Mouse (Mus musculus) ES-E14 (cell line): ENCODE results near the gene Epha8. TPM values are rescaled to one million over a fixed set of nuclear protein-coding genes. Genes with fewer than 3 reads are reported as not detected.

Experiments used
- DNase-seq: peaks from one replicate; pipeline ENCODE4 v3.0.0-alpha.2; 2013; ENCODE audit warnings: low read depth, low spot score
- H3K27ac ChIP-seq: 2 replicates; pipeline ENCODE4 v1.5.1; 2012; ENCODE audit warnings: low read depth, mild to moderate bottlenecking, low read length, moderate library complexity, mixed read lengths; ENCODE audit not compliant: poor library complexity, insufficient read depth, severe bottlenecking
- H3K36me3 ChIP-seq: 2 replicates; pipeline ENCODE4 v1.6.1; 2012; ENCODE audit warnings: mild to moderate bottlenecking, low read length, moderate library complexity, mixed read lengths; ENCODE audit not compliant: control insufficient read depth, poor library complexity, insufficient read depth, severe bottlenecking
- H3K4me1 ChIP-seq, 2 experiments: fragments of 150-350 bp in 1 of 2; sonication (generic) in 1 of 2; 2 replicates each; pipeline ENCODE4 v1.6.1; 2012; ENCODE audit warnings: low read length in 2 of 2, mild to moderate bottlenecking in 1 of 2, mixed read lengths in 1 of 2; ENCODE audit not compliant: control insufficient read depth in 2 of 2, insufficient read depth in 2 of 2, poor library complexity in 1 of 2
- H3K4me3 ChIP-seq, 2 experiments: fragments of 150-350 bp in 1 of 2; sonication (generic) in 1 of 2; 2 replicates each; pipeline ENCODE4 v1.5.1; 2012; ENCODE audit warnings: low read length in 2 of 2, low read depth in 1 of 2, mild to moderate bottlenecking in 1 of 2, mixed read lengths in 1 of 2; ENCODE audit not compliant: insufficient read depth in 1 of 2, poor library complexity in 1 of 2, severe bottlenecking in 1 of 2
- H3K9ac ChIP-seq: 2 replicates; pipeline ENCODE4 v1.6.1; 2012; ENCODE audit warnings: low read depth, mild to moderate bottlenecking, low read length, mixed read lengths; ENCODE audit not compliant: poor library complexity, insufficient read depth, severe bottlenecking
- H3K9me3 ChIP-seq: fragments of 150-350 bp; sonication (generic); 2 replicates; pipeline ENCODE4 v1.6.1; 2012; ENCODE audit warnings: low read depth, mild to moderate bottlenecking, low read length; ENCODE audit not compliant: control insufficient read depth, insufficient read depth
- CHD2 ChIP-seq: IDR thresholded peaks from 2 replicates; pipeline ENCODE4 v1.6.1; 2014; ENCODE audit warnings: mild to moderate bottlenecking, low read depth, low read length, inconsistent platforms
- HCFC1 ChIP-seq: IDR thresholded peaks from 2 replicates; pipeline ENCODE4 v1.6.1; 2012; ENCODE audit warnings: low read length, inconsistent platforms, borderline replicate concordance; ENCODE audit not compliant: insufficient read depth
- MAFK ChIP-seq: IDR thresholded peaks from 2 replicates; pipeline ENCODE4 v1.6.1; 2014; ENCODE audit warnings: mild to moderate bottlenecking, low read depth, low read length, inconsistent platforms; ENCODE audit not compliant: insufficient read depth
- ZC3H11A ChIP-seq: IDR thresholded peaks from 2 replicates; pipeline ENCODE4 v1.6.1; 2012; ENCODE audit warnings: low read depth, mild to moderate bottlenecking, inconsistent platforms, low read length, borderline replicate concordance
- ZNF384 ChIP-seq: IDR thresholded peaks from 2 replicates; pipeline ENCODE4 v1.6.1; 2012; ENCODE audit warnings: low read depth, low read length, inconsistent platforms
- in situ Hi-C, 2 experiments: fragments of 600-800 bp; cut with MboI; formaldehyde crosslinking; loops; one replicate each; pipeline ENCODE4 v1.15.1; 2025; ENCODE audit warnings: low sequenced_read_pairs in 2 of 2, inconsistent platforms in 1 of 2; ENCODE audit not compliant: unreplicated experiment in 2 of 2
- total RNA-seq: library from RNA; depleted of rRNA; stranded (reverse); fragments of 300-350 nt; gene quantifications from 2 replicates; pipeline ENCODE4 v1.2.3, GENCODE M21; 2012

Gene Epha8
- total RNA-seq, 1 experiment, result 1.0 TPM

GRCm38 (mm10) chr4:136899154-136899553, 57.5 kb downstream of the Epha8 start:
- in situ Hi-C loops, result no loop called here
- Histone ChIP-seq H3K4me1 (peaks cover 2 to 17% of the 10 kb centered on the region in 2 experiments; a peak in 1 of 4 replicates), H3K27ac (no peak overlapping the region), H3K4me3 (no peak overlapping the region), H3K9me3 (no peaks in the 10 kb centered on the region), H3K36me3 (no peaks in the 10 kb centered on the region), H3K9ac (no peak overlapping the region)
- no peak for DNase-seq
- no peak for TF ChIP-seq ZNF384
- no peak for TF ChIP-seq CHD2
- no peak for TF ChIP-seq HCFC1
- no peak for TF ChIP-seq ZC3H11A
- no peak for TF ChIP-seq MAFK

DNA sequence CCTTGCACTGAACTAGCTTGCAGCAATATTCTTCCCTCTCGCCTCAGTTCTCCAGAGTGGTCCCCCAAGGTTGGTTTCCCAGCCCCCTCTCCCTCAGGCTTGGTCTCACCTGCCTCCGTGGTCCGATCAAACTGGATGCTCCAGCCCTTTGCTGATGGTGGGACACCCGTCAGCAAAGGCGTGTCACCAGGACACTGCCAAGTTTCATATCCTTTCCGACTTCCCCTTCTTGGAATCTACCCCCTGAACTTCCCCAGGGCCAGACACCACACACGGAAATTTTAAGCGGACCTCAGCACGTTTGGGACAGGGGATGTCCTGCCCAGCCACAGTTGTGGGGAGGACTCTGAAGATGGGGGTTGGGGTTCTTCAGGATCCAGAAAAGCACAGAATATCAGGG, 58.0 kb downstream of the Epha8 start, which contains the start of gene C1qa:
TSS of gene C1qa (minus strand) at position 167 of the 400 bp plus-strand sequence.
- Histone ChIP-seq H3K4me1 (peaks cover 2 to 17% of the 10 kb centered on the region in 2 experiments; a peak in 1 of 4 replicates), H3K4me3 (no peak within 1 kb of the TSS), H3K9me3 (no peaks in the 10 kb centered on the region), H3K27ac (no peak within 1 kb of the TSS; the same call in 1 of the 2 replicates), H3K36me3 (no peaks in the 10 kb centered on the region), H3K9ac (no peak within 1 kb of the TSS)
- TF ChIP-seq MAFK, result no peak
- in situ Hi-C loops, result no loop called here
- no peak for DNase-seq

DNA sequence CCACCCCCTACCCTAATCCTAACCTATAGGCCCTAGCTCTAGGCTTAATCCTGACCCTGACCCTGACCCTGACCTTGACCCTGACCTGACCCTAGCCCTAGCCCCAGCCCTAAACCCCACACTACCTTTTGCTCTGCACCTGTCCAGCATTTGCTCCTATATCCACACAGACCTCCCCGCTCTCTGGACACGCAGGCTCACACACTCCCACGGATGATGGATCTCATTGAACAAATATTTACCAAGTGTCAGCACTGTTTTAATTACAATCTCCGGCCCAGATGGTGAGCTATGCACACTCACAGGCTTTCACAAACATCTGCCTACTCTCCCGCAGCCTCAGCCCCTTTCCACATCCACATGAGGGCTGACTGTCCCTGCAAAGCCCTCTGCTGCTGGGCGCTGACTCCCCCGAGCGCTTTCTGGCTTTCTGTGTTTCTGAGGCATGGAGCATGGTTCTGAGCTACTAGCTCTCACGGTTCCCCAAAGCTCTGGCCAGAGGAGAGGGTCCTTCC, 58.5 kb downstream of the Epha8 start:
- TF ChIP-seq MAFK (no peak), HCFC1 (no peak), ZC3H11A (no peak)
- Histone ChIP-seq H3K4me1 (peaks cover 2 to 17% of the 10 kb centered on the region in 2 experiments; a peak in 1 of 4 replicates), H3K36me3 (no peaks in the 10 kb centered on the region), H3K27ac (no peak overlapping the region), H3K9me3 (no peaks in the 10 kb centered on the region), H3K4me3 (no peak overlapping the region), H3K9ac (no peak overlapping the region)
- no peak for DNase-seq
- in situ Hi-C loops, result no loop called here

GRCm38 (mm10) chr4:136896461-136896860, 60.2 kb downstream of the Epha8 start:
- peaks cover 2 to 17% of the 10 kb centered on the region in 2 experiments; a peak in 1 of 4 replicates for H3K4me1 ChIP-seq
- H3K4me3 ChIP-seq, result no peak overlapping the region

DNA sequence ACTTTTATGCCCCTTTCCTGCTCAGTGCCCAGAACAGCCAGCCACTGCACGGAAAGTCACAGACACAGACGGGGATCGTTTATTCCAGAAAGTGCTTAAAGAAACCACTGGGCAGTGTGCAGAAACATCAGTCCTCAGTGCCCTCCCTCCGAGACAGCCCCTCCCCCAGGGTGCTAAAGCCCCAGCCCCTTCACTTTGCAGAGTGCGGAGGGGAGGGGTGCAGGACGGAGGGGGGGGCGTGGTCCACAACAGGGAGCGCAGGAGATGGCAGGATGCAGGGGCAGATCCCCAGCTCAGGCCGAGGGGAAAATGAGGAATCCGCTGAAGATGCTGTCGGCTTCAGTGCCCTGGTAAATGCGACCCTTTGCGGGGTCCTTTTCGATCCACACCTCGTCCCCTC, 60.8 kb downstream of the Epha8 start:
- in situ Hi-C loops, result no loop called here
- Histone ChIP-seq H3K4me1 (peaks cover 2 to 17% of the 10 kb centered on the region in 2 experiments; a peak in 1 of 4 replicates), H3K27ac (no peak overlapping the region), H3K9ac (no peak overlapping the region), H3K4me3 (no peak overlapping the region), H3K9me3 (no peaks in the 10 kb centered on the region), H3K36me3 (no peaks in the 10 kb centered on the region)
- TF ChIP-seq MAFK, result no peak
- no peak for TF ChIP-seq HCFC1
- no peak for TF ChIP-seq CHD2
- no peak for TF ChIP-seq ZC3H11A
- DNase-seq, result no peak

More at GRCm38 (mm10) chr4:136896461-136896860, 60.2 kb downstream of the Epha8 start:
- Histone ChIP-seq H3K9ac (no peak overlapping the region), H3K9me3 (no peaks in the 10 kb centered on the region), H3K36me3 (no peaks in the 10 kb centered on the region), H3K27ac (no peak overlapping the region)
- TF ChIP-seq ZNF384, result no peak
- TF ChIP-seq HCFC1, result no peak
- no peak for TF ChIP-seq CHD2
- no peak for TF ChIP-seq ZC3H11A
- no peak for TF ChIP-seq MAFK
- in situ Hi-C loops, result no loop called here
- no peak for DNase-seq
